Mouse (Mus musculus) embryo, embryonic 10 days (tissue): ENCODE results near the gene Mcrs1.
A peak's percentile ranks its signal among the peaks of the same experiment; 100 is the strongest.
"Not testable (repeated sequence)": the region's sequence is repeated elsewhere in the genome, so short reads cannot be mapped to it uniquely, and the experiment has no call there.

Source experiments
- DNase-seq: peaks from one replicate; pipeline ENCODE4 v3.0.0-alpha.2; 2015; ENCODE audit warnings: low spot score

Mcrs1 gene

GRCm38 (mm10) chr15:99251626-99252380 lies at the start of gene Mcrs1:
Mcrs1 (minus strand) TSS chr15:99251961.
- peak; percentile 100 for DNase-seq

GRCm38 (mm10) chr15:99296213-99296612 lies 44.5 kb upstream of the Mcrs1 start:
- DNase-seq = no peak

GRCm38 (mm10) chr15:99295484-99295981 lies 43.8 kb upstream of the Mcrs1 start, which contains the start of gene Fam186b:
Fam186b (minus strand) TSS chr15:99295888.
- DNase-seq = peak; percentile 61

- DNase-seq = peak; percentile 77
Observed at GRCm38 (mm10) chr15:99294813-99295374, 43.1 kb upstream of the Mcrs1 start, which contains the start of gene Prpf40b. Prpf40b (plus strand) TSS chr15:99295087.

GRCm38 (mm10) chr15:99294287-99294686 lies 42.5 kb upstream of the Mcrs1 start:
- no peak for DNase-seq

- no peak for DNase-seq
Observed at GRCm38 (mm10) chr15:99290586-99290985, 38.8 kb upstream of the Mcrs1 start.

- DNase-seq = no peak
Observed at GRCm38 (mm10) chr15:99285189-99285535, 33.4 kb upstream of the Mcrs1 start.

- peak; percentile 28 for DNase-seq
Observed at GRCm38 (mm10) chr15:99284527-99285188, 32.9 kb upstream of the Mcrs1 start.

GRCm38 (mm10) chr15:99283456-99283855 lies 31.7 kb upstream of the Mcrs1 start:
- DNase-seq = no peak

GRCm38 (mm10) chr15:99278271-99278670 lies 26.5 kb upstream of the Mcrs1 start:
- DNase-seq = no peak

- DNase-seq = no peak
Observed at GRCm38 (mm10) chr15:99276095-99276494, 24.3 kb upstream of the Mcrs1 start.

GRCm38 (mm10) chr15:99265679-99266078 lies 13.9 kb upstream of the Mcrs1 start:
- peak; percentile 88 for DNase-seq

GRCm38 (mm10) chr15:99264363-99264762 lies 12.6 kb upstream of the Mcrs1 start:
- no peak for DNase-seq

- DNase-seq = no peak
Observed at GRCm38 (mm10) chr15:99262702-99263101, 10.9 kb upstream of the Mcrs1 start.

- peak; percentile 74 for DNase-seq
Observed at GRCm38 (mm10) chr15:99259730-99260252, 8.0 kb upstream of the Mcrs1 start.

GRCm38 (mm10) chr15:99259167-99259729 lies 7.5 kb upstream of the Mcrs1 start:
- DNase-seq = no peak

GRCm38 (mm10) chr15:99255241-99255749 lies 3.5 kb upstream of the Mcrs1 start:
- DNase-seq = no peak

- no peak for DNase-seq
Observed at GRCm38 (mm10) chr15:99254477-99255005, 2.8 kb upstream of the Mcrs1 start.

- no peak for DNase-seq
Observed at GRCm38 (mm10) chr15:99253772-99254171, 2.0 kb upstream of the Mcrs1 start.

GRCm38 (mm10) chr15:99253175-99253479 lies 1.4 kb upstream of the Mcrs1 start:
- DNase-seq = not testable (repeated sequence)

- DNase-seq = peak; percentile 68
Observed at GRCm38 (mm10) chr15:99252381-99253174, 817 bp upstream of the Mcrs1 start.
